Mouse (Mus musculus) heart, postnatal 0 days (tissue): ENCODE data around the gene Mafb.

Experiments
- CTCF ChIP-seq: IDR thresholded peaks from 2 replicates; pipeline ENCODE4 v1.5.1; 2016; ENCODE audit warnings: antibody characterized with exemption, control low read depth, low read depth
- EP300 ChIP-seq: IDR thresholded peaks from 2 replicates; pipeline ENCODE4 v1.6.1; 2016; ENCODE audit warnings: antibody characterized with exemption, low read depth

DNA sequence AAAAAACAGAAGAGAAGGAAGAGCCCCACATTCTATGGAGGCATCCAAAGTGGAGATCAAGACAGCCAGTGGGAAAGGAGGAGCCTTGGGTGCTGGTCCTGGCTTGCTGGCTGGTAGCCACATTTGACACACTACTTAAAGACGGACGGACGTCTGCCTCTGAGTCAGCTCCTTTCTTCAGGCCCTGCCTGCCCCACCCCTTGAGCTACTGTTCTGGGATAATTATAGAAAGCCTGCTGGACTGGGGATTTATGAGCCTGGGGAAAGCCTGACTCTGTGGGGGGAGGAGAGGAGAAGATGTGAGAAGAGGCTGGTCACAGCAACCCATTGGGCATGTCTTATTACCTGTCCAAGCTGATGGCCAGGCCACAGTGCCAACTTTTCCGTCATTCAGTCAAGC is 45.0 kb downstream of the Mafb start:
- TF ChIP-seq CTCF: no peak
- no peak for TF ChIP-seq EP300
